Mouse (Mus musculus): Measurements from ENCODE around the gene Sccpdh. TPM values are rescaled to one million over a fixed set of nuclear protein-coding genes. Genes with fewer than 3 reads are reported as not detected.
"Not testable (repeated sequence)": the region's sequence is repeated elsewhere in the genome, so short reads cannot be mapped to it uniquely, and the experiment has no call there.

Gene Sccpdh
- polyA plus RNA-seq, 1 experiment from 2014 or later: 76.7 TPM

DNA sequence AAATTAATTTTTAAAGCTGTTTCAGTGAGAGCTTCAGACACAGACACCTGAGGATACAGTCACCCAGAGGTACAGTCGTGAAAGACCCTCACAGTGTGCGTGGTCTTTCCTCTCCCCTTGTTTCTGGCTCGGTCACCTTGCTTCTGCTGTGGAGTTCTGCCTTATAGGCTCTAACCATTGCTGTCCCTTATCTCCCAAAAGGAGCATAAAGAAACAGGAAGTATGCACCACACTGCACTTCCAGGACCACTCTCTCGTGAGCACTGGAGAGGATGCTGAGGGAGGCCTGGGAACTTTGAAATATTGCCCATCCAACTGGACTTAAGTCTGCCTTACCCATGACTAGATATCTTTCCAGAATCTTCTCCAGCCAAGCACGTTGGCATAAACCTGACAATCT, 42.7 kb downstream of the Sccpdh start:
- 78% methylated on average over 5 of the region's 5 CpGs for WGBS

DNA sequence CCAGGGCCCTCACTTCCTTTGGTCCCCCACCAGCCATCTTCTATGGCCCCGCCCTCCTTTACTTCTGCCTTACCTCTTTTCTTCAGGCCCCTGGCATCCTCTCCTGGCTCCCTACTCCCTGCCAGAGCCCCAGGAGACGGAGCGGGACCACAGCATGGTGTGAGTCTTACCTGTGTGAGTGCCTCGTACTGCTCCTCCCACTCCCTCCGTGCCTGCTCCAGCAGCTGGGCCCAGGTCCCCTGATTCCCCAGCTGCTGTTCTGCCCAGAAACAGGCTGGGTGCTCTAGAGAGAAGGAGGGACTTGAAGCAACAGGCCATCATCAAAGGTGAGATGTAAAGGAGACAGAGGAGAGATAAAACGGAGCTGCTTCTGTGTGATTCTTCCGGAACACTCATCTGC, 44.6 kb downstream of the Sccpdh start:
- no peaks in the 10 kb centered on the region for H3K36me3 ChIP-seq (ENCODE audit: control insufficient read depth, insufficient read depth, low read length)
- H3K9me3 ChIP-seq (ENCODE audit: control insufficient read depth, low read length): no peaks in the 10 kb centered on the region
- no peak overlapping the region for H3K9ac ChIP-seq (ENCODE audit: low read length)
- no peak overlapping the region for H3K27ac ChIP-seq (ENCODE audit: low read length)
- WGBS: 80% methylated on average over 7 of the region's 7 CpGs
- no peak for ATAC-seq (ENCODE audit: low read depth)
- H3K27me3 ChIP-seq (ENCODE audit: control insufficient read depth, insufficient read depth, low read depth, low read length): no peaks in the 10 kb centered on the region
- no peak overlapping the region for H3K4me3 ChIP-seq (ENCODE audit: low read length)
- no peak overlapping the region for H3K4me2 ChIP-seq (ENCODE audit: low read depth, low read length)
- no peaks in the 10 kb centered on the region; the same call in 1 of the 2 replicates for H3K4me1 ChIP-seq (replicated peaks; ENCODE audit: control insufficient read depth, insufficient read depth, low read length)

More for the DNA sequence above, 42.7 kb downstream of the Sccpdh start:
- no peak overlapping the region for H3K4me2 ChIP-seq (ENCODE audit: low read depth, low read length)
- H3K27me3 ChIP-seq (ENCODE audit: control insufficient read depth, insufficient read depth, low read depth, low read length): no peaks in the 10 kb centered on the region
- H3K4me3 ChIP-seq (ENCODE audit: low read length): no peak overlapping the region
- H3K9me3 ChIP-seq (ENCODE audit: control insufficient read depth, low read length): no peaks in the 10 kb centered on the region
- no peak overlapping the region for H3K27ac ChIP-seq (ENCODE audit: low read length)
- no peaks in the 10 kb centered on the region; the same call in 1 of the 2 replicates for H3K4me1 ChIP-seq (replicated peaks; ENCODE audit: control insufficient read depth, insufficient read depth, low read length)
- H3K36me3 ChIP-seq (ENCODE audit: control insufficient read depth, insufficient read depth, low read length): no peaks in the 10 kb centered on the region
- no peak for ATAC-seq (ENCODE audit: low read depth)
- no peak overlapping the region for H3K9ac ChIP-seq (ENCODE audit: low read length)

DNA sequence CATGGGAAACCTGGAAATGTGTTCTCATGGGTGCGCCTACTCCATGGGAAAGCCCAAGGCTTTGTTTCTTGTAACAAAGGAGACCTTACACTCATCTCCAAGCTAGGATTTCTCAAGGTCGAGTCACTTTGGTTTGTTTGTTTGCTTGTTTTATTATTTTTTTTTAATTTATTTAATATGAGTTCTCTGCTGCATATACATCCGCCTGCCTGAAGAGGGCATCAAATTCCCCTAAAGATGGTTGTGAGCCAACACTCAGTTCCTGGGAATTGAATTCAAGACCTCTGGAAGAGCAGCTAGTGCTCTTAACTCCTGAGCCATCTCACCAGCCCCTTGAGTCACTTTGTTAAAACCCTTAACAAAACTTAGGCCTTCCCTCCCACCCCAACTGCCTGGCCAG, 45.4 kb downstream of the Sccpdh start:
- 80% methylated on average over 3 of the region's 3 CpGs for WGBS
- Histone ChIP-seq H3K27ac (ENCODE audit: low read length) (no peak overlapping the region), H3K36me3 (ENCODE audit: control insufficient read depth, insufficient read depth, low read length) (no peaks in the 10 kb centered on the region)

DNA sequence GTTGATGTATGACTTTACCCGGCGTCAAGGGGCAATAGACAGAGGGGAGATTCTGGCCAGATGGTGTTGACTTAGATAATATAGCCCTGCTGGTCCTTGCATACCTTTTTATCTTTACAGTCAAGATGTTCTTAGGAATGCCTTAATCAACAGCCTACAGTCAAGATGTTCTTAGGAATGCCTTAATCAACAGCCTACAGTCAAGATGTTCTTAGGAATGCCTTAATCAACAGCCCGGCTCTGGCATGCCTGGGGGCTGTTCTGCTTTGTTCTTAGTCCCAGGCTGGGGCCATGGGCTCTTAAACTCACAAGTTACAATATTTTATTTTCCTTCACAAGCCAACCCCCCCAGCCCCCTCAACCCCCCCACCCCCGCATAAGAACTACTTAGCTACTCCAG, 47.3 kb downstream of the Sccpdh start:
- 72% methylated on average over 4 of the region's 4 CpGs for WGBS
- H3K27me3 ChIP-seq (ENCODE audit: control insufficient read depth, insufficient read depth, low read depth, low read length); H3K27ac ChIP-seq (ENCODE audit: low read length); H3K4me3 ChIP-seq (ENCODE audit: low read length); H3K9me3 ChIP-seq (ENCODE audit: control insufficient read depth, low read length); ATAC-seq (ENCODE audit: low read depth); H3K9ac ChIP-seq (ENCODE audit: low read length); H3K4me1 ChIP-seq (replicated peaks; ENCODE audit: control insufficient read depth, insufficient read depth, low read length); H3K36me3 ChIP-seq (ENCODE audit: control insufficient read depth, insufficient read depth, low read length); H3K4me2 ChIP-seq (ENCODE audit: low read depth, low read length): not testable (repeated sequence)

More for the DNA sequence above, 45.4 kb downstream of the Sccpdh start:
- Histone ChIP-seq H3K4me1 (replicated peaks; ENCODE audit: control insufficient read depth, insufficient read depth, low read length) (no peaks in the 10 kb centered on the region; the same call in 1 of the 2 replicates), H3K9ac (ENCODE audit: low read length) (no peak overlapping the region), H3K4me2 (ENCODE audit: low read depth, low read length) (no peak overlapping the region), H3K9me3 (ENCODE audit: control insufficient read depth, low read length) (no peaks in the 10 kb centered on the region), H3K4me3 (ENCODE audit: low read length) (no peak overlapping the region), H3K27me3 (ENCODE audit: control insufficient read depth, insufficient read depth, low read depth, low read length) (no peaks in the 10 kb centered on the region)
- no peak for ATAC-seq (ENCODE audit: low read depth)

DNA sequence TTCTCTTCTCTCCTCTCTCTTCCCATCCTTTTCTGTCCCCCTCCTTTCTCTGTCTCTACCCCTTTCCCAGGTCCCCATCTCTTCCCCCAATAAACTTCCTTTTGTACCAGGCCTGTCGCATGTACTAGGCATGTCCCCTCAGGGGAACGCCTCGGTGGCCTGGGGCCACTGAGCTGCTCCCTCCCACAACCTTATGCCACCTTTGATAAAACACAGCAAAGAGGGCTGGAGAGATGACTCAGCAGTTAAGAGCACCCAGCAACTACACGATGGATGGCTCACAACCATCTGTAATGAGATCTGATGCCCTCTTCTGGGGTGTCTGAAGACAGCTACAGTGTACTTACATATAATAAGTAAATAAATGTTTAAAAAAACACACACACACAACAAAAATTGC, 47.8 kb downstream of the Sccpdh start:
- ATAC-seq (ENCODE audit: low read depth): no peak
- no peaks in the 10 kb centered on the region for H3K36me3 ChIP-seq (ENCODE audit: control insufficient read depth, insufficient read depth, low read length)
- H3K27ac ChIP-seq (ENCODE audit: low read length): no peak overlapping the region
- no peak overlapping the region for H3K4me3 ChIP-seq (ENCODE audit: low read length)
- 88% methylated on average over 4 of the region's 4 CpGs for WGBS
- no peaks in the 10 kb centered on the region for H3K9me3 ChIP-seq (ENCODE audit: control insufficient read depth, low read length)
- H3K4me2 ChIP-seq (ENCODE audit: low read depth, low read length): no peak overlapping the region
- no peaks in the 10 kb centered on the region for H3K4me1 ChIP-seq (replicated peaks; ENCODE audit: control insufficient read depth, insufficient read depth, low read length)
- no peaks in the 10 kb centered on the region for H3K27me3 ChIP-seq (ENCODE audit: control insufficient read depth, insufficient read depth, low read depth, low read length)
- H3K9ac ChIP-seq (ENCODE audit: low read length): no peak overlapping the region

DNA sequence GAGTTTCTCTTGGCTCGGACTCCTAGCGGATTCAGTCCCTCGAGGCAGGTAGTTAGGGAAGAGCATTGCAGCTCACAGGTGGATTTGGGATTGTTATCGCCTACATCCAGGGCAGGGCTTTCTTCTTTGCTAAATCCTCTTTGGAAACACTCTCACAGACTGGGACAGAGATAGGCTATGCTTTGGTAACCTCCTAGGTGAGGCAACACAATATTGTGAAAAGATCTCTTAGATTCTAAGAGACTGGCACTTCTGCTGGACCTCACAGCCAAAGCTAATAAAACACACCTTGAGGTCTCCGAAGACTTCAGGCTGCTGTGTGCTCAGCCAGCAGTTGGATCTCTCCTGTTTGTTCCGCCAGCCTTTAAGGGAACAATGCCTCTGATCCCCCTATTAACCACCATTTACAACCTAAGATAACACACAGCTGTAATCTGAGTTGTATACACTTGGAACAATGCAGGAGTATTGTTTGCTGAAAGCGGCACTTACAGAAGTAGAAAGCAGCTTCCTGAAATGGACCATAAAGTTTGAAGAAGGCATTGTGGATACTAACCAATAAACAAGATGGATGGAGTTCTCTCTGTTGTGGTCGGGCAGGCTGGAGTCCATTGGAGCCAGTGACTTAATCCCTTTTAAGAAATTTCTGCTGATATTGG, 54.9 kb downstream of the Sccpdh start:
- no peaks in the 10 kb centered on the region for H3K36me3 ChIP-seq (ENCODE audit: control insufficient read depth, insufficient read depth, low read length)
- 56% methylated on average over 8 of the region's 8 CpGs for WGBS
- no peaks in the 10 kb centered on the region for H3K4me1 ChIP-seq (replicated peaks; ENCODE audit: control insufficient read depth, insufficient read depth, low read length)
- no peaks in the 10 kb centered on the region for H3K9me3 ChIP-seq (ENCODE audit: control insufficient read depth, low read length)
- no peaks in the 10 kb centered on the region for H3K27me3 ChIP-seq (ENCODE audit: control insufficient read depth, insufficient read depth, low read depth, low read length)
- H3K4me3 ChIP-seq (ENCODE audit: low read length): no peak overlapping the region
- no peak for ATAC-seq (ENCODE audit: low read depth)
- no peak overlapping the region for H3K9ac ChIP-seq (ENCODE audit: low read length)
- H3K27ac ChIP-seq (ENCODE audit: low read length): no peak overlapping the region
- no peak overlapping the region for H3K4me2 ChIP-seq (ENCODE audit: low read depth, low read length)

DNA sequence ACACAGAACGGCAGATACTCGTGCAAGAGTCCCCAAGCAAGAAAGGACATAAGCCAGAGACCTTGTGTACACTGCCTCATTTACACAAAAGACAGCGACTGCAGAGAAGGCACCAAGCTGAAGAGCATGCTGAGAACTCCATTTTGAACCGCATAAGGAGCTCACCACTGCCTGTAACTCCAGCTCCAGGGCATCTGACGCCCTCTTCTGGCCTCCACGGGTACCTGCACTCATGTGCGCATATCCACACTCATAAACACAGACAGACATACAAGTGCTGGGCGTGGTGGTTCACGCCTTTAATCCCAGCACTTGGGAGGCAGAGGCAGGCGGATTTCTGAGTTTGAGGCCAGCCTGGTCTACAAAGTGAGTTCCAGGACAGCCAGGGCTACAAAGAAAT, 60.7 kb downstream of the Sccpdh start:
- Histone ChIP-seq H3K4me3 (ENCODE audit: low read length) (no peak overlapping the region), H3K9ac (ENCODE audit: low read length) (no peak overlapping the region), H3K9me3 (ENCODE audit: control insufficient read depth, low read length) (0 out of 2 replicates have a peak, but pooled peaks cover 2% of the 10 kb centered on the region), H3K4me1 (replicated peaks; ENCODE audit: control insufficient read depth, insufficient read depth, low read length) (no peaks in the 10 kb centered on the region), H3K4me2 (ENCODE audit: low read depth, low read length) (no peak overlapping the region), H3K36me3 (ENCODE audit: control insufficient read depth, insufficient read depth, low read length) (no peaks in the 10 kb centered on the region), H3K27ac (ENCODE audit: low read length) (no peak overlapping the region), H3K27me3 (ENCODE audit: control insufficient read depth, insufficient read depth, low read depth, low read length) (no peaks in the 10 kb centered on the region)
- 85% methylated on average over 10 of the region's 10 CpGs for WGBS
- ATAC-seq (ENCODE audit: low read depth): no peak

DNA sequence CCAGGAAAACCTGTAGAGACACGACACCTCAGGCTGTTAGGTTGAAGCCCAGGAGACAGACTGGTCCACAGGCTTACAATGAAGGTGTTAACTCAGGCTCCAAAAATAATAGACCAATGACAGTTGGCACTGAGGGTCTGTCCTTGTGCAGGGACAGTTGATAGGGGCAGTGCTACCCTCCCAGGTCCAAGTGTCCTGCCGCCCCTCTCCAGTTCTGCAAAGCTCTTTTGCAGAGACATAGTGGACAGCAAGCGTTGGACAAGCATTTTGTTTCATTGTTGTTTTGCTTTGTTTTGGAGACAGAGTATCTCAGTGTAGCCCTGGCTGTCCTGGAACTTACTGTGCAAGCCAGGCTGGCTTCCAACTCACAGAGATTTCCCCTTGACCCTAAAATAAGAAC, 63.4 kb downstream of the Sccpdh start:
- WGBS: 88% methylated on average over 3 of the region's 3 CpGs
- no peak overlapping the region for H3K4me2 ChIP-seq (ENCODE audit: low read depth, low read length)
- 0 out of 2 replicates have a peak, but pooled peaks cover 2% of the 10 kb centered on the region for H3K9me3 ChIP-seq (ENCODE audit: control insufficient read depth, low read length)
- no peak overlapping the region for H3K9ac ChIP-seq (ENCODE audit: low read length)
- H3K36me3 ChIP-seq (ENCODE audit: control insufficient read depth, insufficient read depth, low read length): no peaks in the 10 kb centered on the region
- no peak overlapping the region for H3K4me3 ChIP-seq (ENCODE audit: low read length)
- no peak overlapping the region for H3K27ac ChIP-seq (ENCODE audit: low read length)
- no peak for ATAC-seq (ENCODE audit: low read depth)
- H3K4me1 ChIP-seq (replicated peaks; ENCODE audit: control insufficient read depth, insufficient read depth, low read length): no peaks in the 10 kb centered on the region
- no peaks in the 10 kb centered on the region for H3K27me3 ChIP-seq (ENCODE audit: control insufficient read depth, insufficient read depth, low read depth, low read length)

DNA sequence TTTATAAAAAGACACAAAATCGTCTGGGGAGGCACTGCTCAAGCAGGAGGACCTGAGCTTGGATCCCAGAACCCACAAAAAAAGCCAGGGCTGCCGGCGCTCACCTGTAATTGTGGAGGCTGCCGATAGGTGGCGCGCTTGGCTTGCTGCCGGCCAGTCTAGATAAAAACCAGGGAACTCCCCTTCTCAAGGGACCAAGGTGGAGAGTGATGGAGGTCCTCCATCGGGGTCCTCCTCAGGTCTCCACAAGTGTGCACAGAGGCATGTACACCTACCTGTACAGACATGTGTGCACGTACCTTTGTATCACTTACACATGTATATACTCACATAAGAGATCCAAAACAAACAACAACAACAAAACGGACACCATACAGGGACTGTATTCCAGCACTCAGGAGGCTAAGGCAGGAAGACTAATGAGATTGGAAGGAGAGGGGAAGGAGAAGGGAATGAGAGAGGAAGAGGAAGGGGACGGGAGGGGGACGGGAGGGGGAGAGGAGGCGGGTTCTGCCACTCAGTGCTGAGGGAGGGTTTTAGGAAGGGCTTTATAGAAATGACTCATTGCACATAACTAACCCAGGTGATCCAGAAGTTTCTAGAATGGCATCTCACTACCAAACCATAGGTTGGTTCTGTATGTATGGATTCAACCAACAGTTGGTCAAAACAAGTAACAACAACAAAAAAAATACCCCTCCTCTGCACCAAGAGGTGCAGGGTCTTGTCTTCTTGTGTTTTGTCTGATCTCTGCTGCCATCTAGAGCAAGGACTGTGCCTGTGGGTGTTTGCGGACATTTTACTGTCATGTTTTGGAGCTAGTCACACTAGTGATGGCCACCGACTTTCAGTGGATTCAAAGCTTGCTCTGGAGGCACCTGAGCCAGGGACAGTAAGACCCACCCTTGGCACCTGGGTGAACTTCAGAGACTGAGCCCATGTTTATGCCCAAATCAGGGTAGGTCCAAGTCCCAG, 66.8 kb downstream of the Sccpdh start:
- Histone ChIP-seq H3K36me3 (ENCODE audit: control insufficient read depth, insufficient read depth, low read length) (no peaks in the 10 kb centered on the region), H3K4me3 (ENCODE audit: low read length) (no peak overlapping the region), H3K9me3 (ENCODE audit: control insufficient read depth, low read length) (no peaks in the 10 kb centered on the region), H3K9ac (ENCODE audit: low read length) (no peak overlapping the region), H3K27ac (ENCODE audit: low read length) (no peak overlapping the region), H3K27me3 (ENCODE audit: control insufficient read depth, insufficient read depth, low read depth, low read length) (no peaks in the 10 kb centered on the region), H3K4me2 (ENCODE audit: low read depth, low read length) (peak overlapping the region; percentile 11; the same call in 1 of the 2 replicates), H3K4me1 (replicated peaks; ENCODE audit: control insufficient read depth, insufficient read depth, low read length) (no peaks in the 10 kb centered on the region)
- no peak for ATAC-seq (ENCODE audit: low read depth)
- 28% methylated on average over 15 of the region's 15 CpGs for WGBS

All from lung, embryonic 16.5 days (tissue).